Mouse (Mus musculus): ENCODE results near the gene Cd300lg.

Gene Cd300lg

GRCm38 (mm10) chr11:102026694-102027360 is 14.5 kb upstream of the Cd300lg start:
- peak; percentile 26 for DNase-seq

- DNase-seq = no peak
These were observed 13.8 kb upstream of the Cd300lg start for GRCm38 (mm10) chr11:102027361-102028017.

GRCm38 (mm10) chr11:102028087-102028816 is 13.1 kb upstream of the Cd300lg start, which contains the start of gene Mpp3:
Gene Mpp3, minus strand, starts transcription at chr11:102028461.
- no peak for DNase-seq

- DNase-seq = no peak
These were observed 12.0 kb upstream of the Cd300lg start for GRCm38 (mm10) chr11:102029304-102029703.

- no peak for DNase-seq
These were observed 11.3 kb upstream of the Cd300lg start for GRCm38 (mm10) chr11:102029966-102030365.

- no peak for DNase-seq
These were observed 10.2 kb upstream of the Cd300lg start for GRCm38 (mm10) chr11:102031149-102031548.

GRCm38 (mm10) chr11:102033055-102033591 is 8.2 kb upstream of the Cd300lg start:
- no peak for DNase-seq

GRCm38 (mm10) chr11:102034887-102035286 is 6.4 kb upstream of the Cd300lg start:
- DNase-seq = no peak

- DNase-seq = no peak
These were observed 5.8 kb upstream of the Cd300lg start for GRCm38 (mm10) chr11:102035456-102035960.

GRCm38 (mm10) chr11:102036336-102036735 is 5.0 kb upstream of the Cd300lg start:
- DNase-seq = no peak

- no peak for DNase-seq
These were observed 3.5 kb upstream of the Cd300lg start for GRCm38 (mm10) chr11:102037789-102038188.

GRCm38 (mm10) chr11:102039487-102040137 is 1.7 kb upstream of the Cd300lg start:
- DNase-seq = no peak

- peak; percentile 54 for DNase-seq
These were observed 1.2 kb upstream of the Cd300lg start for GRCm38 (mm10) chr11:102040138-102040524.

- no peak for DNase-seq
These were observed 663 bp upstream of the Cd300lg start for GRCm38 (mm10) chr11:102040646-102041045.

- no peak for DNase-seq
These were observed 1.7 kb downstream of the Cd300lg start for GRCm38 (mm10) chr11:102042971-102043370.

GRCm38 (mm10) chr11:102043381-102043780 is 2.1 kb downstream of the Cd300lg start:
- DNase-seq = no peak

GRCm38 (mm10) chr11:102044691-102045212 is 3.4 kb downstream of the Cd300lg start:
- DNase-seq = no peak

- DNase-seq = no peak
These were observed 5.3 kb downstream of the Cd300lg start for GRCm38 (mm10) chr11:102046607-102047006.

GRCm38 (mm10) chr11:102049875-102050482 is 8.7 kb downstream of the Cd300lg start:
- no peak for DNase-seq

GRCm38 (mm10) chr11:102051541-102051940 is 10.2 kb downstream of the Cd300lg start:
- no peak for DNase-seq

- DNase-seq = no peak
These were observed 10.6 kb downstream of the Cd300lg start for GRCm38 (mm10) chr11:102051954-102052353.

- no peak for DNase-seq
These were observed 11.4 kb downstream of the Cd300lg start for GRCm38 (mm10) chr11:102052697-102053096.

All from thymus, postnatal 25 days (tissue).